Mouse (Mus musculus) embryonic facial prominence, embryonic 12.5 days (tissue): ENCODE data around the gene Cbs. TPM values are rescaled to one million over a fixed set of nuclear protein-coding genes. Genes with fewer than 3 reads are reported as not detected.
A peak's percentile ranks its signal among the peaks of the same experiment; 100 is the strongest.

Experiments
- ATAC-seq: fragments of 200-750 bp; cut with Nextera tagmentation; 2 replicates; pipeline ENCODE4 v1.8.0; 2017; ENCODE audit not compliant: insufficient number of reproducible peaks, insufficient read depth, low FRiP score, low TSS enrichment
- H3K27ac ChIP-seq: fragments of 300-500 bp; sonication (generic); 2 replicates; pipeline ENCODE4 v1.5.1; 2016; ENCODE audit warnings: mild to moderate bottlenecking
- H3K27me3 ChIP-seq: fragments of 300-500 bp; sonication (generic); 2 replicates; pipeline ENCODE4 v1.6.1; 2016; ENCODE audit warnings: mild to moderate bottlenecking, moderate library complexity
- H3K36me3 ChIP-seq: fragments of 300-500 bp; sonication (generic); 2 replicates; pipeline ENCODE4 v1.6.1; 2016; ENCODE audit warnings: mild to moderate bottlenecking
- H3K4me1 ChIP-seq: fragments of 300-500 bp; sonication (generic); 2 replicates; pipeline ENCODE4 v1.6.1; 2016
- H3K4me2 ChIP-seq: fragments of 300-500 bp; sonication (generic); replicated peaks from 2 replicates; pipeline ENCODE4 v1.6.1; 2016; ENCODE audit warnings: mild to moderate bottlenecking, moderate library complexity
- H3K4me3 ChIP-seq: fragments of 300-500 bp; sonication (generic); 2 replicates; pipeline ENCODE4 v1.5.1; 2016; ENCODE audit warnings: mild to moderate bottlenecking
- H3K9ac ChIP-seq: fragments of 300-500 bp; sonication (generic); 2 replicates; pipeline ENCODE4 v1.6.1; 2016; ENCODE audit warnings: mild to moderate bottlenecking, moderate library complexity
- H3K9me3 ChIP-seq: fragments of 300-500 bp; sonication (generic); 2 replicates; pipeline ENCODE4 v1.6.1; 2016; ENCODE audit warnings: mild to moderate bottlenecking, moderate library complexity
- WGBS: fragments of 180-500 bp; shearing (Covaris S2); methylation state at CpG from one replicate; pipeline ENCODE4 v1.1.7; 2016; 5-methylcytosine and 5-hydroxymethylcytosine counted together
- microRNA-seq: library from miRNA; unstranded; fragments of <30 nt; microRNA quantifications from one replicate; pipeline ENCODE4, GENCODE M21; 2017
- polyA plus RNA-seq: library from polyadenylated mRNA; unstranded; fragments of >200 nt; fragmentation: Nextera tagmentation; extraction: Ambion mirVana; gene quantifications from 2 replicates; pipeline ENCODE4 v1.2.1, GENCODE M21; 2016

The Cbs gene
- polyA plus RNA-seq, 1 experiment from 2014 or later: 2.1 TPM

DNA sequence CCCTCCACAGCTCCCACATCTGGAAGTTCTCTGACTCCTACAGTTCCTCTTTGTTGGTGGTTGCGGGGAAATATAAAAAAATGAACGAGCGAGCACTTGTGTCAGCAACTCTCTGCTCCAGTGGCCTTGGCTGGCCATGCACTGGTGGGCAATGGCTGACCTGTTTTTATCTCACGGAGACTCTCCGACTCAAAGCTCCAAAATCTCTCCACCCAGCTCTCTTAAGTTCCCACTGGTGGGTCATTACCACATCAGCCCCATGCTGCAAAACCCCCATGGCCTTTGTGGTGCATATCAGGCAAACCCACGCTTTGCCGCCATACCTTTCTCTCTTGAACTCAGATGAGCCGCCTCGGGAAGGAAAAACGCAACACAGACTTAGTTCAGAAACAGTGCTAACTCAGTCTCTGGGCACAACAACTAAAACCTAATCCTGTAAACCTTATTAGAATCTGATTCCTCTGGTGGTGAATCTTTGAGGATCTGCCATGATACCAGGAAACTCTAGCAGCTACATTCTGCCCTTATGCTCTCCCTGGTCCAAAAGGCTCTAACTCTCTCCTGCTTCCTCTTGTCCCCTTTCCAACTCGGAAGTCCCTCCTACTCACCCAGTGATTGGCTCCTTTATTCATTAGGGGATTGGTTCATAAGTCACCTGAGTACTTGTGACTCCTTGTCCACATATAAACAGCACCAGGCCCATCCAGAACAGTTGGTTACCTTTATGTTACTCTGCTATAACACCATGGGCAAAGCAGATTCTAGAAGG is 77.8 kb downstream of the Cbs start:
- no peaks in the 10 kb centered on the region for H3K27me3 ChIP-seq
- WGBS: 86% methylated on average over 11 of the region's 11 CpGs
- 0 out of 2 replicates have a peak overlapping the region, but pooled peaks have one; percentile 70 for H3K27ac ChIP-seq
- H3K9me3 ChIP-seq: no peaks in the 10 kb centered on the region
- ATAC-seq: no peak
- no peaks in the 10 kb centered on the region for H3K36me3 ChIP-seq
- no peak overlapping the region for H3K4me2 ChIP-seq
- H3K4me3 ChIP-seq: no peak overlapping the region
- peaks cover 14% of the 10 kb centered on the region; the same call in 1 of the 2 replicates for H3K4me1 ChIP-seq
- H3K9ac ChIP-seq: no peak overlapping the region

Small RNA genes within 50 kb of the gene (microRNA-seq; reads per million reads assigned to microRNA genes)
- gene Gm24970: not detected

Other genes with a start within 250 kb of the Cbs start
- 39.8 and 44.5 TPM in 2 replicates for gene Wdr4, start 117.3 kb downstream of the Cbs start, polyA plus RNA-seq
- gene Ndufv3, start 117.1 kb downstream of the Cbs start, polyA plus RNA-seq: 219 and 253 TPM in 2 replicates
- gene Pknox1, start 72.5 kb downstream of the Cbs start, polyA plus RNA-seq: 26.7 and 27.1 TPM in 2 replicates
- gene U2af1, start 21.7 kb upstream of the Cbs start, polyA plus RNA-seq: 378 and 390 TPM in 2 replicates
- 112 and 283 TPM in 2 replicates for gene Cryaa, start 40.6 kb upstream of the Cbs start, polyA plus RNA-seq
- gene Sik1, start 218.6 kb upstream of the Cbs start, polyA plus RNA-seq: 13.0 and 15.8 TPM in 2 replicates